14 mouse cellular contexts compared by ENCODE assay signal in genomic region chr2:179914246-179914645, GRCm38 (mm10).
DNase-seq lines count a peak whose midpoint lies in the region; ATAC-seq and TF ChIP-seq lines count a peak whose summit lies in the region.
"Had no signal": no experiment of that assay in that cellular context is flagged by ENCODE, and none has a peak within 500 bp of the region (broad histone marks: within the 10 kb centered on the region; RNA-seq: fewer than 3 reads in every experiment).

No protein-coding gene starts in this region.

- no peak overlapping the region for H3K4me3 ChIP-seq in forebrain, postnatal 0 days (ENCODE audit: low read depth, low read length)
- H3K4me3 ChIP-seq in forebrain, embryonic 16.5 days (replicated peaks; ENCODE audit: low read length) = no peak overlapping the region
- H3K4me3 ChIP-seq in midbrain, postnatal 0 days (ENCODE audit: low read depth, low read length) = no peak overlapping the region
- H3K4me3 ChIP-seq in midbrain, embryonic 15.5 days = no peak overlapping the region
- no peak overlapping the region for H3K4me3 ChIP-seq in hindbrain, embryonic 14.5 days (replicated peaks; ENCODE audit: low read length)
- H3K4me3 ChIP-seq: limb, embryonic 13.5 days; neural tube, embryonic 12.5 days had no signal

- DNase-seq in forebrain, postnatal 0 days = no peak
- DNase-seq in kidney, postnatal 10 days = peak; percentile 26
- DNase-seq in kidney, adult 8-10 months = no peak
- DNase-seq in midbrain, postnatal 0 days (ENCODE audit: low spot score) = peak; percentile 19
- DNase-seq in adipocyte (ENCODE audit: low spot score) = no peak
- DNase-seq in hindbrain, embryonic 14.5 days (ENCODE audit: low spot score) = no peak
- DNase-seq: lung, postnatal 4 days; thymus, postnatal 14 days had no signal

- H3K9me3 ChIP-seq in forebrain, postnatal 0 days (ENCODE audit: low read length) = no peaks in the 10 kb centered on the region
- no peaks in the 10 kb centered on the region for H3K9me3 ChIP-seq in forebrain, embryonic 16.5 days (ENCODE audit: control insufficient read depth, low read length)
- no peaks in the 10 kb centered on the region for H3K9me3 ChIP-seq in midbrain, postnatal 0 days (ENCODE audit: low read length)
- no peaks in the 10 kb centered on the region for H3K9me3 ChIP-seq in midbrain, embryonic 15.5 days
- H3K9me3 ChIP-seq in hindbrain, embryonic 14.5 days (ENCODE audit: control insufficient read depth, low read length) = no peaks in the 10 kb centered on the region
- H3K9me3 ChIP-seq: limb, embryonic 13.5 days; neural tube, embryonic 12.5 days had no signal

- ATAC-seq in forebrain, postnatal 0 days = no peak
- no peak for ATAC-seq in forebrain, embryonic 16.5 days
- no peak for ATAC-seq in midbrain, postnatal 0 days (ENCODE audit: low FRiP score)
- no peak for ATAC-seq in midbrain, embryonic 15.5 days (replicated peaks)
- no peak for ATAC-seq in hindbrain, embryonic 14.5 days (ENCODE audit: low FRiP score)
- ATAC-seq: midbrain, embryonic 16.5 days; Patski had no signal

- no peaks in the 10 kb centered on the region for H3K27me3 ChIP-seq in forebrain, postnatal 0 days (ENCODE audit: insufficient read depth, low read length)
- no peaks in the 10 kb centered on the region for H3K27me3 ChIP-seq in forebrain, embryonic 16.5 days (replicated peaks; ENCODE audit: control insufficient read depth, insufficient read depth, low read length)
- no peaks in the 10 kb centered on the region for H3K27me3 ChIP-seq in midbrain, postnatal 0 days (ENCODE audit: insufficient read depth, low read length)
- H3K27me3 ChIP-seq in midbrain, embryonic 15.5 days (replicated peaks) = no peaks in the 10 kb centered on the region
- no peaks in the 10 kb centered on the region for H3K27me3 ChIP-seq in hindbrain, embryonic 14.5 days (ENCODE audit: control insufficient read depth, insufficient read depth, low read length)
- H3K27me3 ChIP-seq: limb, embryonic 13.5 days; neural tube, embryonic 12.5 days; Patski had no signal

- peaks cover 76% of the 10 kb centered on the region for H3K36me3 ChIP-seq in forebrain, postnatal 0 days (ENCODE audit: insufficient read depth)
- H3K36me3 ChIP-seq in forebrain, embryonic 16.5 days (ENCODE audit: control insufficient read depth, insufficient read depth) = peaks cover 3% of the 10 kb centered on the region; the same call in 1 of the 2 replicates
- H3K36me3 ChIP-seq in midbrain, postnatal 0 days (ENCODE audit: insufficient read depth, low read length) = peaks cover 28% of the 10 kb centered on the region
- H3K36me3 ChIP-seq in midbrain, embryonic 15.5 days (replicated peaks) = peaks cover 15% of the 10 kb centered on the region; the same call in 1 of the 2 replicates
- H3K36me3 ChIP-seq in hindbrain, embryonic 14.5 days (replicated peaks; ENCODE audit: control insufficient read depth, insufficient read depth) = peaks cover 57% of the 10 kb centered on the region

- no peak overlapping the region for H3K4me2 ChIP-seq in forebrain, postnatal 0 days (ENCODE audit: low read depth)
- no peak overlapping the region for H3K4me2 ChIP-seq in forebrain, embryonic 16.5 days (ENCODE audit: low read length)
- no peak overlapping the region for H3K4me2 ChIP-seq in midbrain, postnatal 0 days (ENCODE audit: low read depth, low read length, poor library complexity, severe bottlenecking)
- no peak overlapping the region for H3K4me2 ChIP-seq in midbrain, embryonic 15.5 days
- no peak overlapping the region for H3K4me2 ChIP-seq in hindbrain, embryonic 14.5 days (replicated peaks)
- H3K4me2 ChIP-seq: limb, embryonic 13.5 days; neural tube, embryonic 12.5 days had no signal

- H3K9ac ChIP-seq in forebrain, postnatal 0 days = no peak overlapping the region
- H3K9ac ChIP-seq in forebrain, embryonic 16.5 days (replicated peaks; ENCODE audit: low read depth, low read length) = no peak overlapping the region
- H3K9ac ChIP-seq in midbrain, postnatal 0 days (replicated peaks; ENCODE audit: low read length, poor library complexity, severe bottlenecking) = no peak overlapping the region
- H3K9ac ChIP-seq in midbrain, embryonic 15.5 days = no peak overlapping the region
- no peak overlapping the region for H3K9ac ChIP-seq in hindbrain, embryonic 14.5 days
- H3K9ac ChIP-seq: limb, embryonic 13.5 days; neural tube, embryonic 12.5 days had no signal

- no peak overlapping the region for H3K27ac ChIP-seq in forebrain, postnatal 0 days (ENCODE audit: low read depth, low read length)
- no peak overlapping the region for H3K27ac ChIP-seq in forebrain, embryonic 16.5 days (ENCODE audit: low read length)
- H3K27ac ChIP-seq in midbrain, postnatal 0 days (ENCODE audit: low read depth, low read length) = no peak overlapping the region
- H3K27ac ChIP-seq in midbrain, embryonic 15.5 days = no peak overlapping the region
- no peak overlapping the region for H3K27ac ChIP-seq in hindbrain, embryonic 14.5 days
- H3K27ac ChIP-seq: limb, embryonic 13.5 days; neural tube, embryonic 12.5 days had no signal

- 79% methylated on average over 2 of the region's 2 CpGs for WGBS in forebrain, postnatal 0 days
- WGBS in forebrain, embryonic 16.5 days = 87% methylated on average over 2 of the region's 2 CpGs
- WGBS in midbrain, postnatal 0 days = 69% methylated on average over 2 of the region's 2 CpGs
- WGBS in midbrain, embryonic 15.5 days = 87% methylated on average over 2 of the region's 2 CpGs
- WGBS in hindbrain, embryonic 14.5 days = 73% methylated on average over 2 of the region's 2 CpGs

- TF ChIP-seq CTCF in forebrain, postnatal 0 days (IDR thresholded peaks at IDR 0.05; ENCODE audit: low read depth) = peak; percentile 49
- TF ChIP-seq CTCF in midbrain, postnatal 0 days (IDR thresholded peaks at IDR 0.05) = peak; percentile 70

- no peaks in the 10 kb centered on the region for H3K4me1 ChIP-seq in forebrain, postnatal 0 days (ENCODE audit: insufficient read depth)
- H3K4me1 ChIP-seq in forebrain, embryonic 16.5 days (replicated peaks; ENCODE audit: control insufficient read depth, insufficient read depth, low read length) = no peaks in the 10 kb centered on the region
- H3K4me1 ChIP-seq in midbrain, postnatal 0 days (ENCODE audit: insufficient read depth, low read length) = no peaks in the 10 kb centered on the region
- H3K4me1 ChIP-seq in midbrain, embryonic 15.5 days = no peaks in the 10 kb centered on the region
- H3K4me1 ChIP-seq in hindbrain, embryonic 14.5 days (replicated peaks; ENCODE audit: control insufficient read depth, insufficient read depth, low read length) = no peaks in the 10 kb centered on the region
- H3K4me1 ChIP-seq: limb, embryonic 13.5 days had no signal

Comparison
In these comparisons a context has a peak if more than half of its experiments do, and no peak if none do; other contexts are left out.
1. DNase-seq: peak in kidney, postnatal 10 days (single experiment) and midbrain, postnatal 0 days (single experiment); none in forebrain, postnatal 0 days (single experiment), kidney, adult 8-10 months (0 of 2), adipocyte (single experiment) and hindbrain, embryonic 14.5 days (single experiment).